Mouse (Mus musculus) heart, adult 2 months (tissue): ENCODE measurements around the gene Ptma.

Source experiments
- CTCF ChIP-seq: fragments of 200-600 bp; IDR thresholded peaks from 2 replicates; pipeline ENCODE4 v1.8.1; 2022; ENCODE audit warnings: antibody characterized with exemption, mild to moderate bottlenecking, moderate library complexity
- EP300 ChIP-seq: fragments of 200-500 bp; IDR thresholded peaks from 2 replicates; pipeline ENCODE4 v1.6.1; 2011; ENCODE audit warnings: low read depth, low read length, control low read depth; ENCODE audit not compliant: insufficient read depth
- POLR2A ChIP-seq: fragments of 200-500 bp; IDR thresholded peaks from 2 replicates; pipeline ENCODE4 v1.6.1; 2011; ENCODE audit warnings: mild to moderate bottlenecking, low read depth, low read length, control low read depth; ENCODE audit not compliant: insufficient read depth

DNA sequence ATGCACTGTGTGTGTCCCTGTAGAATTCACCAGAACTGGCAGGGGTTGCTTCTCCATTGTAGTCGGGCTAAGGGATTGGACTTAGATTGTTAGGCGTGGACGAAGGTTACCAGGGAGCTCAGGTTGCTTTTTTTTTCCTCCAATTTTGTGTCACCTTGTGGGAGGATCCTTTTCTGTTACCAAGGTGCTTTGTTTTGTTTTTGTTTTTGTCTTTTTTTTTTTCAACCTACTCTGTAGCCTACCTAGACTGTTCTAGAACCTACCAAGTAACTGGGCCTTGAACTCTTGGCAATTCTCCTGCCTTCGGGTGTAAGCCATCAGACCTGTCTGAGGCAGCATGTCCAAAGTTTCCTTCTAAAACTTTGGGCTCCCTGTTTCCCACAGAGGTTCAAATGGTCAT lies 36.6 kb upstream of the Ptma start:
- TF ChIP-seq CTCF (no peak), EP300 (no peak), POLR2A (no peak)
